Mouse (Mus musculus): ENCODE measurements around the gene Prpf3. TPM values are rescaled to one million over a fixed set of nuclear protein-coding genes. Genes with fewer than 3 reads are reported as not detected.

The Prpf3 gene
- polyA plus RNA-seq, 1 experiment from 2014 or later, result 34.7 TPM

- peaks cover 18% of the 10 kb centered on the region for H3K36me3 ChIP-seq (ENCODE audit: control insufficient read depth, insufficient read depth)
- peak overlapping the region; percentile 73 for H3K27ac ChIP-seq (ENCODE audit: low read length)
- peaks cover 10% of the 10 kb centered on the region for H3K4me1 ChIP-seq (ENCODE audit: control insufficient read depth, insufficient read depth, low read length)
- no peak for ATAC-seq (replicated peaks; ENCODE audit: extremely low read depth, insufficient read depth, low FRiP score)
- whole genome bisulfite sequencing, result 21% methylated on average over 7 of the region's 7 CpGs
- H3K4me2 ChIP-seq (ENCODE audit: low read depth, low read length), result peak overlapping the region; percentile 64
- H3K4me3 ChIP-seq (ENCODE audit: low read length), result peak overlapping the region; percentile 95
- H3K9ac ChIP-seq (ENCODE audit: low read length), result peak overlapping the region; percentile 91
- no peaks in the 10 kb centered on the region for H3K9me3 ChIP-seq (replicated peaks; ENCODE audit: control insufficient read depth, low read length)
- H3K27me3 ChIP-seq (ENCODE audit: control insufficient read depth, insufficient read depth, low read length), result no peaks in the 10 kb centered on the region
Measured at GRCm38 (mm10) chr3:95856115-95856514, 430 bp upstream of the Prpf3 start.

GRCm38 (mm10) chr3:95851317-95851716 is 4.4 kb downstream of the Prpf3 start:
- no peak for ATAC-seq (replicated peaks; ENCODE audit: extremely low read depth, insufficient read depth, low FRiP score)

GRCm38 (mm10) chr3:95850611-95851010 is 5.1 kb downstream of the Prpf3 start:
- Histone ChIP-seq H3K4me3 (ENCODE audit: low read length) (no peak overlapping the region), H3K27ac (ENCODE audit: low read length) (peak overlapping the region; percentile 74), H3K4me1 (ENCODE audit: control insufficient read depth, insufficient read depth, low read length) (peaks cover 15% of the 10 kb centered on the region), H3K9ac (ENCODE audit: low read length) (no peak overlapping the region), H3K4me2 (ENCODE audit: low read depth, low read length) (peak overlapping the region; percentile 29; the same call in 1 of the 2 replicates), H3K36me3 (ENCODE audit: control insufficient read depth, insufficient read depth) (peaks cover 59% of the 10 kb centered on the region), H3K27me3 (ENCODE audit: control insufficient read depth, insufficient read depth, low read length) (no peaks in the 10 kb centered on the region), H3K9me3 (replicated peaks; ENCODE audit: control insufficient read depth, low read length) (no peaks in the 10 kb centered on the region)
- no peak for ATAC-seq (replicated peaks; ENCODE audit: extremely low read depth, insufficient read depth, low FRiP score)
- 39% methylated on average over 4 of the region's 4 CpGs for WGBS

More at GRCm38 (mm10) chr3:95851317-95851716, 4.4 kb downstream of the Prpf3 start:
- 84% methylated on average over 8 of the region's 8 CpGs for WGBS
- H3K4me1 ChIP-seq (ENCODE audit: control insufficient read depth, insufficient read depth, low read length), result peaks cover 15% of the 10 kb centered on the region
- peak overlapping the region; percentile 53; the same call in 1 of the 2 replicates for H3K27ac ChIP-seq (ENCODE audit: low read length)
- H3K4me2 ChIP-seq (ENCODE audit: low read depth, low read length), result no peak overlapping the region
- no peak overlapping the region for H3K9ac ChIP-seq (ENCODE audit: low read length)
- H3K36me3 ChIP-seq (ENCODE audit: control insufficient read depth, insufficient read depth), result peaks cover 53% of the 10 kb centered on the region
- H3K4me3 ChIP-seq (ENCODE audit: low read length), result no peak overlapping the region
- H3K27me3 ChIP-seq (ENCODE audit: control insufficient read depth, insufficient read depth, low read length), result no peaks in the 10 kb centered on the region
- no peaks in the 10 kb centered on the region for H3K9me3 ChIP-seq (replicated peaks; ENCODE audit: control insufficient read depth, low read length)

- Histone ChIP-seq H3K4me1 (ENCODE audit: control insufficient read depth, insufficient read depth, low read length) (no peaks in the 10 kb centered on the region), H3K4me3 (ENCODE audit: low read length) (no peak overlapping the region), H3K9ac (ENCODE audit: low read length) (no peak overlapping the region), H3K4me2 (ENCODE audit: low read depth, low read length) (no peak overlapping the region), H3K27ac (ENCODE audit: low read length) (no peak overlapping the region), H3K27me3 (ENCODE audit: control insufficient read depth, insufficient read depth, low read length) (no peaks in the 10 kb centered on the region), H3K9me3 (replicated peaks; ENCODE audit: control insufficient read depth, low read length) (no peaks in the 10 kb centered on the region), H3K36me3 (ENCODE audit: control insufficient read depth, insufficient read depth) (peaks cover 57% of the 10 kb centered on the region)
- ATAC-seq (replicated peaks; ENCODE audit: extremely low read depth, insufficient read depth, low FRiP score), result no peak
- 94% methylated on average over 3 of the region's 3 CpGs for WGBS
Measured at GRCm38 (mm10) chr3:95842503-95843214, 13.0 kb downstream of the Prpf3 start.

GRCm38 (mm10) chr3:95839250-95839649 is 16.4 kb downstream of the Prpf3 start:
- ATAC-seq (replicated peaks; ENCODE audit: extremely low read depth, insufficient read depth, low FRiP score), result no peak

GRCm38 (mm10) chr3:95829053-95829452 is 26.6 kb downstream of the Prpf3 start:
- Histone ChIP-seq H3K4me3 (ENCODE audit: low read length) (no peak overlapping the region), H3K9ac (ENCODE audit: low read length) (no peak overlapping the region), H3K4me2 (ENCODE audit: low read depth, low read length) (no peak overlapping the region), H3K9me3 (replicated peaks; ENCODE audit: control insufficient read depth, low read length) (0 out of 2 replicates have a peak, but pooled peaks cover 3% of the 10 kb centered on the region), H3K36me3 (ENCODE audit: control insufficient read depth, insufficient read depth) (peaks cover 55% of the 10 kb centered on the region), H3K4me1 (ENCODE audit: control insufficient read depth, insufficient read depth, low read length) (no peaks in the 10 kb centered on the region), H3K27me3 (ENCODE audit: control insufficient read depth, insufficient read depth, low read length) (no peaks in the 10 kb centered on the region), H3K27ac (ENCODE audit: low read length) (no peak overlapping the region)
- WGBS, result 99% methylated on average over 4 of the region's 4 CpGs
- ATAC-seq (replicated peaks; ENCODE audit: extremely low read depth, insufficient read depth, low FRiP score), result no peak

More at GRCm38 (mm10) chr3:95839250-95839649, 16.4 kb downstream of the Prpf3 start:
- H3K27ac ChIP-seq (ENCODE audit: low read length), result no peak overlapping the region
- WGBS, result 86% methylated on average over 2 of the region's 2 CpGs
- H3K9ac ChIP-seq (ENCODE audit: low read length), result no peak overlapping the region
- H3K9me3 ChIP-seq (replicated peaks; ENCODE audit: control insufficient read depth, low read length), result no peaks in the 10 kb centered on the region
- H3K4me3 ChIP-seq (ENCODE audit: low read length), result no peak overlapping the region
- no peaks in the 10 kb centered on the region for H3K4me1 ChIP-seq (ENCODE audit: control insufficient read depth, insufficient read depth, low read length)
- H3K4me2 ChIP-seq (ENCODE audit: low read depth, low read length), result no peak overlapping the region
- no peaks in the 10 kb centered on the region for H3K27me3 ChIP-seq (ENCODE audit: control insufficient read depth, insufficient read depth, low read length)
- H3K36me3 ChIP-seq (ENCODE audit: control insufficient read depth, insufficient read depth), result peaks cover 42% of the 10 kb centered on the region

GRCm38 (mm10) chr3:95826275-95826674 is 29.4 kb downstream of the Prpf3 start:
- 68% methylated on average over 2 of the region's 2 CpGs for WGBS
- no peak for ATAC-seq (replicated peaks; ENCODE audit: extremely low read depth, insufficient read depth, low FRiP score)
- Histone ChIP-seq H3K27ac (ENCODE audit: low read length) (no peak overlapping the region), H3K4me1 (ENCODE audit: control insufficient read depth, insufficient read depth, low read length) (no peaks in the 10 kb centered on the region), H3K27me3 (ENCODE audit: control insufficient read depth, insufficient read depth, low read length) (no peaks in the 10 kb centered on the region), H3K4me2 (ENCODE audit: low read depth, low read length) (no peak overlapping the region), H3K9me3 (replicated peaks; ENCODE audit: control insufficient read depth, low read length) (0 out of 2 replicates have a peak, but pooled peaks cover 3% of the 10 kb centered on the region), H3K36me3 (ENCODE audit: control insufficient read depth, insufficient read depth) (peaks cover 30% of the 10 kb centered on the region), H3K9ac (ENCODE audit: low read length) (no peak overlapping the region), H3K4me3 (ENCODE audit: low read length) (no peak overlapping the region)

- no peak for ATAC-seq (replicated peaks; ENCODE audit: extremely low read depth, insufficient read depth, low FRiP score)
- Histone ChIP-seq H3K36me3 (ENCODE audit: control insufficient read depth, insufficient read depth) (no peaks in the 10 kb centered on the region), H3K27ac (ENCODE audit: low read length) (peak overlapping the region; percentile 98), H3K27me3 (ENCODE audit: control insufficient read depth, insufficient read depth, low read length) (no peaks in the 10 kb centered on the region), H3K9me3 (replicated peaks; ENCODE audit: control insufficient read depth, low read length) (no peaks in the 10 kb centered on the region), H3K4me1 (ENCODE audit: control insufficient read depth, insufficient read depth, low read length) (peaks cover 9% of the 10 kb centered on the region), H3K4me3 (ENCODE audit: low read length) (peak overlapping the region; percentile 85), H3K9ac (ENCODE audit: low read length) (peak overlapping the region; percentile 84), H3K4me2 (ENCODE audit: low read depth, low read length) (peak overlapping the region; percentile 69)
- 37% methylated on average over 10 of the region's 10 CpGs for WGBS
Measured at GRCm38 (mm10) chr3:95820046-95821010, 35.4 kb downstream of the Prpf3 start.
